Mouse (Mus musculus) left cerebral cortex, adult 2 months (tissue): ENCODE measurements around the gene Erich6. TPM values are rescaled to one million over a fixed set of nuclear protein-coding genes. Genes with fewer than 3 reads are reported as not detected.

ENCODE experiments used
- DNase-seq, 2 experiments: peaks; one replicate each; pipeline ENCODE4 v3.0.0; 2021 to 2022; ENCODE audit warnings: low spot score in 2 of 2, mixed read lengths in 1 of 2; ENCODE audit errors: extremely low spot score in 1 of 2
- H3K27ac ChIP-seq: fragments of 200-600 bp; 2 replicates; pipeline ENCODE4 v1.8.1; 2022
- H3K4me3 ChIP-seq: fragments of 200-600 bp; 2 replicates; pipeline ENCODE4 v1.8.1; 2022
- CTCF ChIP-seq: fragments of 200-600 bp; IDR thresholded peaks from 2 replicates; pipeline ENCODE4 v1.8.1; 2022; ENCODE audit warnings: antibody characterized with exemption, mild to moderate bottlenecking, moderate library complexity
- intact Hi-C: fragments of 180-260 bp; cut with DNase I; formaldehyde crosslinking; loops from one replicate; pipeline ENCODE4 v1.15.1; 2025
- long read RNA-seq, 2 experiments: library from polyadenylated mRNA; stranded (forward); transcript quantifications; one replicate each; pipeline ENCODE4 v2.0.0; 2021; ENCODE audit warnings: borderline mapping rate in 2 of 2
- total RNA-seq, 2 experiments: library from RNA; stranded (reverse); gene quantifications; 2 replicates each; pipeline ENCODE4 v1.2.3; 2021

The Erich6 gene
- total RNA-seq, result 1 to 10 TPM; 1.4 to 1.7 TPM
- long read RNA-seq, experiment 1, partial matches to known transcripts, result 0 of 2 reads
- long read RNA-seq, experiment 1, other reads (novel, unspliced or antisense), result 2 of 2 reads
- long read RNA-seq, experiment 2, result 0 reads

GRCm38 (mm10) chr3:58636406-58637295 lies at the start of gene Erich6:
Gene Erich6, minus strand, starts transcription at chr3:58637207.
- H3K27ac ChIP-seq, result peak within 1 kb of the TSS; percentile 2; the same call in 1 of the 2 replicates
- H3K4me3 ChIP-seq, result peak within 1 kb of the TSS; percentile 65
- TF ChIP-seq CTCF, result no peak
- peak; percentile 14 to 30 for DNase-seq
- intact Hi-C loops, result no loop called here

GRCm38 (mm10) chr3:58686206-58686921 lies 49.4 kb upstream of the Erich6 start:
- H3K27ac ChIP-seq, result no peak overlapping the region
- no peak for DNase-seq
- no peak for TF ChIP-seq CTCF
- no peak overlapping the region for H3K4me3 ChIP-seq
- intact Hi-C loops, result no loop called here

GRCm38 (mm10) chr3:58685396-58685795 lies 48.4 kb upstream of the Erich6 start:
- H3K4me3 ChIP-seq, result no peak overlapping the region
- no peak for TF ChIP-seq CTCF
- no peak overlapping the region for H3K27ac ChIP-seq
- intact Hi-C loops, result no loop called here
- DNase-seq, result no peak

GRCm38 (mm10) chr3:58683346-58683745 lies 46.3 kb upstream of the Erich6 start:
- Histone ChIP-seq H3K27ac (no peak overlapping the region), H3K4me3 (no peak overlapping the region)
- DNase-seq, result no peak
- TF ChIP-seq CTCF, result no peak
- intact Hi-C loops, result no loop called here

GRCm38 (mm10) chr3:58682336-58682735 lies 45.3 kb upstream of the Erich6 start:
- H3K4me3 ChIP-seq, result no peak overlapping the region
- no peak for DNase-seq
- intact Hi-C loops, result no loop called here
- no peak for TF ChIP-seq CTCF
- no peak overlapping the region for H3K27ac ChIP-seq

GRCm38 (mm10) chr3:58681831-58682230 lies 44.8 kb upstream of the Erich6 start:
- intact Hi-C loops, result no loop called here
- Histone ChIP-seq H3K27ac (no peak overlapping the region), H3K4me3 (no peak overlapping the region)
- no peak for TF ChIP-seq CTCF
- DNase-seq, result no peak

- TF ChIP-seq CTCF, result no peak
- no peak for DNase-seq
- Histone ChIP-seq H3K4me3 (no peak overlapping the region), H3K27ac (no peak overlapping the region)
- intact Hi-C loops, result no loop called here
These were observed 44.1 kb upstream of the Erich6 start for GRCm38 (mm10) chr3:58680943-58681637.

- H3K4me3 ChIP-seq, result no peak overlapping the region
- TF ChIP-seq CTCF, result no peak
- no peak for DNase-seq
- H3K27ac ChIP-seq, result peak overlapping the region; percentile 7; the same call in 1 of the 2 replicates
- intact Hi-C loops, result no loop called here
These were observed 43.0 kb upstream of the Erich6 start for GRCm38 (mm10) chr3:58679996-58680395.

GRCm38 (mm10) chr3:58678905-58679304 lies 41.9 kb upstream of the Erich6 start:
- no peak overlapping the region for H3K4me3 ChIP-seq
- TF ChIP-seq CTCF, result no peak
- H3K27ac ChIP-seq, result no peak overlapping the region
- intact Hi-C loops, result no loop called here
- no peak for DNase-seq

GRCm38 (mm10) chr3:58678384-58678783 lies 41.4 kb upstream of the Erich6 start:
- H3K4me3 ChIP-seq, result no peak overlapping the region
- TF ChIP-seq CTCF, result no peak
- intact Hi-C loops, result no loop called here
- H3K27ac ChIP-seq, result no peak overlapping the region
- no peak for DNase-seq

- H3K27ac ChIP-seq, result no peak overlapping the region
- intact Hi-C loops, result no loop called here
- H3K4me3 ChIP-seq, result no peak overlapping the region
- no peak for DNase-seq
- TF ChIP-seq CTCF, result no peak
These were observed 40.6 kb upstream of the Erich6 start for GRCm38 (mm10) chr3:58677615-58678014.

- intact Hi-C loops, result no loop called here
- no peak for DNase-seq
- Histone ChIP-seq H3K4me3 (no peak overlapping the region), H3K27ac (no peak overlapping the region)
- TF ChIP-seq CTCF, result no peak
These were observed 36.3 kb upstream of the Erich6 start for GRCm38 (mm10) chr3:58673295-58673694.
